Mouse (Mus musculus): ENCODE measurements around the gene Alg14.

The Alg14 gene

DNA sequence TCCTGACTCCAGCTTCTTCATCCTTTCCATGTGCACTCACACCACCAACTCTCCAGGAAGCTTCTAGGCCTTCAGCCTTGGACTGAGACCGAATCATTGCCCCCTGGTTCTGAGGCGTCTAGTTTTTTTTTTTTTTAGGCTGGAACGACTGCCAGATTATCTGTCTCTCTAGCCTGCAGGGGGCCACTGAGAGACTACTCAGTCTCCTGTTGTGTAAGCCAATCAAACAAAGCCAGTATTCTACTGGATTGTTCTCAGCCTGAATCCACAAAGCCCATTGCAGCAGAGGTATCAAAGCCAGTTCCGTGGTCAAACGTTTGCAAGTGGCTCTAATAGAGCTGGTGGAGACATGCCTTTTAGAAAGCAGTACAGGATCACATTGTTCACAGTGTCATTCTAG lies 111.9 kb downstream of the Alg14 start:
- DNase-seq (ENCODE audit: low spot score in 2 of 2) = no peak

DNA sequence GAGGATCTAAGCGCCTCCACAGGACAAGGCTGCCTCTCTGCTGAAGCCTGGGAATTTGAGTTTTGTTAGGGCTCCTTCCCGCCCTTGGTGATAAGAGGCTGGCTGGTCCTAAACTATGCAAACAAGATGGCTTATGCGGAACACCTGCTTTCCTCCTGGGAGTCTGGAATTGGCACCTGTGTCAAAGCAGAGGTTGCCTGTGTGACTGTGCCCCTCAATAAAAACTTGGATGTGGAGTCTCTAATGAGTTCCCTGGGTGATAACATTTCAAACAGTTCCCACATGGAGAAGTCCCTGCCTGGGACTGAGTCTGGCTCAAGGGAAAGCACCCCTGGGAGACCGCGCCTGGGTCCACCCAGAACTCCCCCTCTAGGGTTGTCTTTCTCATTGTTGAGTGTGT lies 113.5 kb downstream of the Alg14 start:
- no peak for DNase-seq (ENCODE audit: low spot score in 2 of 2)

DNA sequence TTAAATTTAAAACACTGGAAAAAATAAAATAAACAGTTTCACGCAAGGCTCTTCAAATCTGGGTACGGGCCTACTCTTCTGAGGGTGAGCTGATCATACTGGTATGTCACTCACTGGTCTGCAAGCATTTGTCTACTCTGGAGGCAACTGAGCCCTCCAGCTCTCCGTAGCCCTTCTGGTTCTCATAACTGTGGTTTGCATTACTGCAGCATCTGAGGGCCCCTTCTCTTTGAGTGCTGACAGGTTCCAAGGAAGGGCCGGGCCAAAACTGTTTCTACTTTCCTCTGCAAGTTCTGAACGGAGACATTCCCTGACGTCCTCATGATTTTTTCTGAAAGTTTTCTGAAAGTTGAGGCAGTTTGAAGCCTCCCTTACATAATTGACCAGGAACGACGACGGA lies 115.8 kb downstream of the Alg14 start:
- no peak for DNase-seq (ENCODE audit: low spot score in 2 of 2)

DNA sequence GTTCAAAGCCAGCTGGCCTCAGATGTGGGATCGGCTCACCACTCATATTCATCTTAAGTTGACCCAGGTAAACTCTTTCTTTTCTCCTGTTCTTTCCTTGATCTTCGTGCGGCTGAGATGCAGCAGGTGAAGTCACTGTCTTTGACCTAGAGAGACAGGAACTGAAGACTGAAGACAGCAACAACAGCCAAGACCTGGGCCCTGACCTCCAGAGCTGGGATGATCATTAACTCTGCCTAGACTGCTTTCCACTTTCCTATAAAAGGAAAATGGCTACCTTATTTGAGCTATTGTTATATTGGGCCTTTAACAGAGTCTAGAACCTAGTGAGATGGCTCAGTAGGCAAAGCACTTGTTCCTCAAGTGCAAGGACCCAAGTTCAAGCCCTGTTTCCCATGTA lies 116.8 kb downstream of the Alg14 start:
- no peak for DNase-seq (ENCODE audit: low spot score in 2 of 2)

DNA sequence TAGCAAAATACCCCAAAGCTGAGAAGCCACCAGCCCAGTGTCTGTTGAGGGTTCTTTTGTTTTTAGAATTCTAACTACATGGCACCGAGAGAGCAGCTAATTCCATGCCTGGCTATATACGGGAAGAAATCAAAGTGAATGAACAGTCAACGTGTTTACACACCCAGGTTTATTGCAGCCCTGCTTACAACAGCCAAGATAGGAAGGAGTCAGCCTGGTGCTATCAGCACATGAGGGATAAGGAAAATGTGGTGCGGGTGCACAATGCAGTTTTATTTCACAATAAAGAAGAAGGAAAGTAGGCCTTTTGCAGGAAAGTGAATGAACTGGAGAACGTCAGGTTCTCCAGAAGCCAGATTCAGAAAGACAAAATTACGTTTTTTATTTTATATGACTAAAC lies 119.9 kb downstream of the Alg14 start:
- DNase-seq (ENCODE audit: low spot score in 2 of 2) = no peak
